Mouse (Mus musculus) MEL (cell line): Measurements from ENCODE around the gene Gldc.

Source experiments
- BHLHE40 ChIP-seq: IDR thresholded peaks from 2 replicates; pipeline ENCODE4 v1.6.1; 2012; ENCODE audit warnings: low read depth, mild to moderate bottlenecking, inconsistent platforms, low read length, improper control_type of control experiment, borderline replicate concordance
- CTCF ChIP-seq, 3 experiments: IDR thresholded peaks in 2 of 3; conservative IDR thresholded peaks in 1 of 3; 2 replicates each; pipeline ENCODE4 v1.5.1; 2011 to 2012; ENCODE audit warnings: low read length in 3 of 3, low read depth in 2 of 3, mild to moderate bottlenecking in 2 of 3, improper control_type of control experiment in 1 of 3, inconsistent platforms in 1 of 3, mixed read lengths in 1 of 3, moderate library complexity in 1 of 3; ENCODE audit not compliant: control insufficient read depth in 1 of 3, insufficient read depth in 1 of 3, poor library complexity in 1 of 3, severe bottlenecking in 1 of 3
- ELF1 ChIP-seq: IDR thresholded peaks from 2 replicates; pipeline ENCODE4 v1.6.1; 2014; ENCODE audit warnings: low read depth, mild to moderate bottlenecking, inconsistent platforms, low read length, improper control_type of control experiment, moderate library complexity
- MAFK ChIP-seq: IDR thresholded peaks from 2 replicates; pipeline ENCODE4 v1.6.1; 2011; ENCODE audit warnings: low read depth, mild to moderate bottlenecking, low read length, improper control_type of control experiment, borderline replicate concordance
- MAX ChIP-seq: IDR thresholded peaks from 2 replicates; pipeline ENCODE4 v1.6.1; 2011; ENCODE audit warnings: low read length, improper control_type of control experiment
- NRF1 ChIP-seq: IDR thresholded peaks from 2 replicates; pipeline ENCODE4 v1.6.1; 2014; ENCODE audit warnings: low read depth, mild to moderate bottlenecking, inconsistent platforms, low read length, improper control_type of control experiment, moderate library complexity; ENCODE audit not compliant: poor library complexity, insufficient read depth, severe bottlenecking
- POLR2A ChIP-seq, 2 experiments: IDR thresholded peaks; 2 replicates each; pipeline ENCODE4 v1.6.1; 2011 to 2012; ENCODE audit warnings: low read length in 2 of 2, mild to moderate bottlenecking in 2 of 2, control low read depth in 1 of 2, improper control_type of control experiment in 1 of 2, low read depth in 1 of 2, moderate library complexity in 1 of 2; ENCODE audit not compliant: control insufficient read depth in 1 of 2, insufficient read depth in 1 of 2, poor library complexity in 1 of 2
- POLR2AphosphoS2 ChIP-seq: IDR thresholded peaks from 2 replicates; pipeline ENCODE4 v1.6.1; 2011; ENCODE audit warnings: low read length, improper control_type of control experiment
- USF1 ChIP-seq: IDR thresholded peaks from 2 replicates; pipeline ENCODE4 v1.6.1; 2014; ENCODE audit warnings: low read depth, mild to moderate bottlenecking, inconsistent platforms, low read length, improper control_type of control experiment, moderate library complexity
- ZMIZ1 ChIP-seq: IDR thresholded peaks from 2 replicates; pipeline ENCODE4 v1.6.1; 2012; ENCODE audit warnings: low read depth, mild to moderate bottlenecking, inconsistent platforms, low read length, improper control_type of control experiment, moderate library complexity

GRCm38 (mm10) chr19:30185536-30185935, 10.3 kb upstream of the Gldc start:
- no peak for TF ChIP-seq CTCF (IDR thresholded peaks at IDR 0.05 in 2 of 3, conservative IDR thresholded peaks at IDR 0.05 in 1 of 3; ENCODE audit: control insufficient read depth in 1 of 3, insufficient read depth in 1 of 3, low read depth in 2 of 3, low read length in 3 of 3, poor library complexity in 1 of 3, severe bottlenecking in 1 of 3)
- no peak for TF ChIP-seq MAX
- TF ChIP-seq POLR2A (IDR thresholded peaks at IDR 0.05; ENCODE audit: control insufficient read depth in 1 of 2, insufficient read depth in 1 of 2, low read depth in 1 of 2, low read length in 2 of 2, poor library complexity in 1 of 2) = no peak
- no peak for TF ChIP-seq ZMIZ1
- no peak for TF ChIP-seq NRF1
- no peak for TF ChIP-seq POLR2AphosphoS2
- TF ChIP-seq MAFK = no peak
- no peak for TF ChIP-seq BHLHE40
- no peak for TF ChIP-seq USF1
- TF ChIP-seq ELF1 = no peak
